Mouse (Mus musculus) T-helper 1 cell (primary cell): ENCODE measurements around the gene Esr1.
"Not testable (repeated sequence)": the region's sequence is repeated elsewhere in the genome, so short reads cannot be mapped to it uniquely, and the experiment has no call there.

Experiments used
- in situ Hi-C: fragments of 300-600 bp; cut with MboI, MseI; formaldehyde crosslinking; loops from one replicate; pipeline ENCODE4 v1.15.1; 2025; ENCODE audit warnings: high pct_unique_total_duplicates

The Esr1 gene

DNA sequence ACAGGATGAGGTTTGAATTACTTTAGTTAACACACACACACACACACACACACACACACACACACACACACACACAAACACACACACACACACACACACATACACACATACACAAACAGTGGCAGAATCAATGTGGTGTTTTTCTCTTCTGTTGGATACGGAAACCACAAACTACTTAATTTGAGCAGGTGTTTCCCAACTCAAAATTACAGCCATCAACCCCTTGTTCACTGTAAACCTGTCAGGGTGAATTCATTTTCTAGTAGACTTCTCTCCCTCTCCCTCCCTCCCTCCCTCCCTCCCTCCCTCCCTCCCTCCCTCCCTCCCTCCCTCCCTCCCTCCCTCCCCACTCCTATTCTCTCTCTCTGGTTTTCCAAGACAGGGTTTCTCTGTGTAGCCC lies 8.0 kb downstream of the Esr1 start:
- in situ Hi-C loops: not testable (repeated sequence)

GRCm38 (mm10) chr10:4620596-4621504 lies 9.5 kb downstream of the Esr1 start:
- in situ Hi-C loops: no loop called here

DNA sequence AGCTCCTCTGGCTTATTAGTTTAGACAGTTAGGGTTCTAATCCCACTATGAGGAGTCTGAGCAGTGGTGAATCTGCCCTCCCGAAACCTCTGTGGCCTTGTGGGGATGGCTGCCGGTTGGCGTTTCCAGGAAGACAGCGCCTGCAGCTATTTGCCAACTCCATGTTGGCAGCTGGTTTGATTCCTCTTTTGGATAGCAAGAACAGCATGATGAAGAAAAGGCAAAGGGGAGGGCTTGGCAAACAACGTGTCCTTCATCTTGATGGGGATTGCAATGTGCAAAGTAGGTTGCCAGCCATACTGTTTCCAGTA lies 10.1 kb downstream of the Esr1 start:
- in situ Hi-C loops: no loop called here

DNA sequence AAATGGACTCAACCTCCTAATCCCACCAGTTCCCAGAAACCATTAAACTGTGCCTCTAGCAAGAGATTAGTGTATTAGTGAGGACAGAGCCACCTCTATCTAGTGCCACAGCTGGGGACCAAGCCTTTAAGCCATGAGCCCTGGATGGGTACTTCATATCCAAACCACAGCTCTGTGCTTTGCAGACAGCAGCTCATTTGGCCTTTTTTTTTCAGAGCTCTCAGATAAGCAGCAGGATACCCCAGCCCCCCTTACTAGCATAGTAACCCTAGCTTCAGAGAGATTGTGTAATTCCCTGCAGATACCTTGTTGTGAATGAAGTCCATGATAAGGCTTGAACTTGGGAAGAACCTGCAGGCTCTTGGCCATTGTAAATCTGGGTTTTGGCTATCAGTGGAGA lies 11.9 kb downstream of the Esr1 start:
- in situ Hi-C loops: no loop called here

GRCm38 (mm10) chr10:4624581-4624980 lies 13.2 kb downstream of the Esr1 start:
- in situ Hi-C loops: no loop called here

DNA sequence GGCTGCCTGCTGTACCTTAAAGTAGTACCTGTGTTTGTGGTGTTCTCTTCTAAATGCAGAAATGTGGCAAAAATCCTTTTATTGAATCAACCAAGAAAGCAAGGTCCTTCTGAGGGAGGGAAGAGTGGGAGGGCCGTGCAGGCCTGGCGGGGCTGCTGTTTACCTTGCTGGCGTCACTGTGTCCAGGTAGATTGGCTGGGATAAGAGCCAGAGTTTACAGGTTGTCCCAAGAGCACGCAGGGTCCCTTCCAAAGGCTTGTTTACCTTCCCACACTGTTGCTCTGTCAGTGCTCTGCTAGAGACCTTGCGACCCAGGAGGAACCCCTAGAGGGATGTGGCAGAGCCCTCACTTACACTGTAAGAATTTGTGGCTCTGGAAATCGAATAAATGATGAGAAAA lies 13.9 kb downstream of the Esr1 start:
- in situ Hi-C loops: loop anchor here (25.0 kb wide), 1 partner anchor 1187 kb away; the partner anchor contains the start of genes Fbxo5 and Mtrf1l

- in situ Hi-C loops: loop anchor here (25.0 kb wide), 1 partner anchor 1186 kb away; the partner anchor contains the start of genes Fbxo5 and Mtrf1l
These were observed 15.0 kb downstream of the Esr1 start for GRCm38 (mm10) chr10:4626432-4626831.

- in situ Hi-C loops: loop anchor here (25.0 kb wide), 1 partner anchor 1185 kb away; the partner anchor contains the start of genes Fbxo5 and Mtrf1l
These were observed 15.6 kb downstream of the Esr1 start for GRCm38 (mm10) chr10:4626996-4627395.

DNA sequence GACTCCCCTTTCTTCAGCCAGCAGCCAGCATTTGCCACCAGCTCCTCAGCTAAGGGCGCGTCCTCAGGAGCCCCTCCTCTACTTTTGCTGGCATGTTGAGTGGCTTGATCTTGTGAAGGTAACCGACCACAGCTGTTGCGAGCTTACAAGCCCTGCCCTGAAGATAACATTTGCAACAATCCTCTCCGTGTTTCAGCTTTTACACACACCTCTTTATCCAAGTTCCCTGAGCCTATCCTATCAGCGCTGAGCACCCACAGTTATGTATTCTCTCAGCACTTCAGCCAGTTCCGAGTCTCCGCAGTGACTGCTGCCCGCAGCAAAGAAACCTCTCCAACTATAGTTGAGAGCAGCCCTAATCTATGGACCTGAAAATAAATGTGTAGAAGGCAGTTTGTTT lies 16.0 kb downstream of the Esr1 start:
- in situ Hi-C loops: loop anchor here (25.0 kb wide), 1 partner anchor 1185 kb away; the partner anchor contains the start of genes Fbxo5 and Mtrf1l

- in situ Hi-C loops: loop anchor here (25.0 kb wide), 1 partner anchor 1183 kb away; the partner anchor contains the start of genes Fbxo5 and Mtrf1l
These were observed 17.9 kb downstream of the Esr1 start for GRCm38 (mm10) chr10:4629314-4629713.

DNA sequence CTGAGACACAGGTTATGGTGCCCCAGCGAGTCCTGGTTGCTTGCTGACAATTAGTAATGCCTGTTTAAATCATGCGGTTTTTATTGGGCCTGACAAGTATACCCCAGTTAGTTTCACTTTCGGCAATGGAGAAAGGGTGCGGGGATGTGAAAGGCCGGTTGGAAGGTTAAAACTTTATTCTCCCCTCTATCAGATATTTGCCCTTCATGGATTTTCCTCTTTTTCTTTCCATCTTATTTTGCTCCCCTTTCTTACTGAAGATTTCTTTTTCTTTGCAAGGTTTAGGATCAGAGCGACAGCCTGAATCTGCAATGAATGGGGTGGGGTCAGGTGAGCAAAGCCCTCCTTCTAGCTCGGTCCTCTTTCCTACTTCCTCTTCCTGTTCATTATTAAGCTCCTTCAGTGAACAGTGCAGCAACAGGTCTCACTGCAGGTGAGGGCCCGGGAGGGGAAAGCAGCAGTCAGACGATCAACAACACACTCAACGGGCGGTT lies 20.9 kb downstream of the Esr1 start:
- in situ Hi-C loops: loop anchor here (25.0 kb wide), 1 partner anchor 1180 kb away; the partner anchor contains the start of genes Fbxo5 and Mtrf1l

- in situ Hi-C loops: loop anchor here (25.0 kb wide), 1 partner anchor 1179 kb away; the partner anchor contains the start of genes Fbxo5 and Mtrf1l
These were observed 22.1 kb downstream of the Esr1 start for GRCm38 (mm10) chr10:4633287-4634030.

GRCm38 (mm10) chr10:4635740-4636139 lies 24.3 kb downstream of the Esr1 start:
- in situ Hi-C loops: loop anchor here (25.0 kb wide), 1 partner anchor 1177 kb away; the partner anchor contains the start of genes Fbxo5 and Mtrf1l

GRCm38 (mm10) chr10:4646074-4646473 lies 34.7 kb downstream of the Esr1 start:
- in situ Hi-C loops: loop anchor here (25.0 kb wide), 1 partner anchor 1166 kb away; the partner anchor contains the start of genes Fbxo5 and Mtrf1l

- in situ Hi-C loops: loop anchor here (25.0 kb wide), 1 partner anchor 1165 kb away; the partner anchor contains the start of genes Fbxo5 and Mtrf1l
These were observed 35.5 kb downstream of the Esr1 start for GRCm38 (mm10) chr10:4646851-4647250.

DNA sequence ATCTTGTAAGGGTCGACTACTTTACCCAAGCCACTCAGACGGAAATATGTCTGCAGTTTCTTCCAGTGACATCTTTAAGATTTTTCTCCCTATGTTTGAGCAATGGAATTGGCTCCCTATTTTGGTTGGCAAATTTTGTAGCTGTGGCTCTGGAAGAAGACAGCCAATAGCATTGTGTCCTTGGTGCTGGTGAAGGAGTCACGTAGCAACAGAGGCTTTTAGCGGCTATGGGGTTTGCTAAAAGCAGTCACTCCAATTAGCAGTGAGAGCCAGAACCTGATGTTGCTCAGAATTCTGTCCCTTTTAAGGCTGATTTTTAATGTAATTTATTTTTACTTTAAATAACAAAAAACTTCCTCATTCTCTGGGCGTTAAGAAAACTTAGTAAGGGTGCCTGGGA lies 54.0 kb downstream of the Esr1 start:
- in situ Hi-C loops: no loop called here

- in situ Hi-C loops: no loop called here
These were observed 55.6 kb downstream of the Esr1 start for GRCm38 (mm10) chr10:4667006-4667405.

DNA sequence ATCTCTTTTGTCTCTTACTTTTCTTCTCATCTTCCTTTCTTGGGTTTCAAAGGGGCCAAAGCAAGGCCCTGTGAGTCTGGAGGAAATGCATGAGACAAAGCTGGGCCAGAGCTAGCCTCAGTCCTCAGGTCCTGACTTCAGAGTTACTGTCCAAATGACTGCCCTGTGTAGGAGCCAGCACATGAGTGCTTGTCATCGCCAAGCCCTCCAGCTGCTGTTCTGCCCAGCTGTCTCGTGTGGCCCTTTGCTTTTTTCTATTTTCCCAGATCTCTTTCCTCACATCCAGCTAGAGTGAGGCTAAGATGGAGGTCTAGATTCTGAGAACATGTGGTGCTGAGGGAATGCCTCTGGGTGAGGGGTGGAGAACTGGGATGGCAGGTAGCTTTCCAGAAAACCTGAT lies 58.7 kb downstream of the Esr1 start:
- in situ Hi-C loops: no loop called here

DNA sequence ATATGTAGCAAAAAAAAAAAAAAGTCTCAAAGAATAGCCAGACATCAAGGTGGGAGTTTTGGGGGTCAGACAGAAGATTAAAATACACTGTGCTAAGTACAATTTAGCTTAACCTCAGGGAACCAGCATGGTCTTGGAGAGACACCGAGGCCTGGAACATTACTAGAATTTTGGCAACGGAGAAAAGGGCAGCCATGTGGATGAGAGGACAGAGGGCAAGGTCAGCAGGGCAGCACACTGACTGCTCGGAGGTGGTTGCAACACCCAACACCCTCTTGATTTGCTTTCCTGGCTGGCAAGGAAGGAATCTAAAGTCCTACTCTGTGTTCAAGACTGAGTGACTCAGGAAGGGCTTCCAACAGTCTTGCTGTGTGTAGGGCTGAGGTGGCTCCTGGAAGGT lies 60.5 kb downstream of the Esr1 start:
- in situ Hi-C loops: no loop called here

DNA sequence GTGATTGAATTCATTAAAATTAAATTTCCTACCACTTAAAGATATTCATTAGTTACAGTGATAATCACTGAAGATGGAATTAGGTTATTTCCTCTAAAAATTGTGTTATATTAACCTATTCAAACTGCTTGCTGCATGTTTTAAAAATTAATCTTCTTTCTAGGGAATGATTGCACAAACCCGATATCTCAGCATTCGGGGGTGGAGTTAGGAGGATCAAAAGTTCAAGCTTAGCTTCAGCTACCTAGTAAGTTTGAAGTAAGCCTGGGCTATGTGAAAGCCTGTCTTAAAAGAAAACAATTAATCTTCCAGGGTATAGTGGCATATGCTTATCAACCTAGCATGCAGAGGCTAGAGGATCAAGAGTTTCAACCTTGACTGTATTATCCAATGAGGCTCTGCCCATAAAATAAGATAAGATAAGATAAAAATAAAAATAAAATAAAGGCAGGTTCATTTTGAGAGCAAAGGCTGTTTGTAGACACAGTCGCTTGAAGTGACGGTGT lies 62.0 kb downstream of the Esr1 start:
- in situ Hi-C loops: no loop called here

- in situ Hi-C loops: not testable (repeated sequence)
These were observed 63.7 kb downstream of the Esr1 start for GRCm38 (mm10) chr10:4674983-4675592.
